Mouse (Mus musculus) urinary bladder, adult 2 months (tissue): Measurements from ENCODE around the gene Rpap3. TPM values are rescaled to one million over a fixed set of nuclear protein-coding genes. Genes with fewer than 3 reads are reported as not detected.
A peak's percentile ranks its signal among the peaks of the same experiment; 100 is the strongest.

Experiments
- DNase-seq: peaks from one replicate; pipeline ENCODE4 v3.0.0; 2022; ENCODE audit warnings: low spot score
- polyA plus RNA-seq: library from polyadenylated mRNA; depleted of rRNA; stranded (reverse); fragments of >200 nt; gene quantifications from 2 replicates; pipeline ENCODE4 v1.2.3, GENCODE M21; 2012; rRNA removed

The Rpap3 gene
- 23.5 and 26.0 TPM in 2 replicates for polyA plus RNA-seq

GRCm38 (mm10) chr15:97705211-97706050 is at the start of gene Rpap3:
Gene Rpap3, minus strand, starts transcription at chr15:97705825.
- DNase-seq, result peak; percentile 85

- DNase-seq, result no peak
Observed at GRCm38 (mm10) chr15:97755361-97755760, 49.7 kb upstream of the Rpap3 start.

- DNase-seq, result no peak
Observed at GRCm38 (mm10) chr15:97754476-97754875, 48.9 kb upstream of the Rpap3 start.

- no peak for DNase-seq
Observed at GRCm38 (mm10) chr15:97752491-97752890, 46.9 kb upstream of the Rpap3 start.

GRCm38 (mm10) chr15:97751676-97752075 is 46.1 kb upstream of the Rpap3 start:
- DNase-seq, result no peak

GRCm38 (mm10) chr15:97750697-97751096 is 45.1 kb upstream of the Rpap3 start:
- DNase-seq, result no peak

- no peak for DNase-seq
Observed at GRCm38 (mm10) chr15:97749841-97750240, 44.2 kb upstream of the Rpap3 start.

- DNase-seq, result no peak
Observed at GRCm38 (mm10) chr15:97749397-97749796, 43.8 kb upstream of the Rpap3 start.

GRCm38 (mm10) chr15:97748964-97749363 is 43.3 kb upstream of the Rpap3 start:
- DNase-seq, result no peak

GRCm38 (mm10) chr15:97748309-97748708 is 42.7 kb upstream of the Rpap3 start:
- DNase-seq, result no peak

GRCm38 (mm10) chr15:97747486-97747885 is 41.9 kb upstream of the Rpap3 start:
- no peak for DNase-seq

- no peak for DNase-seq
Observed at GRCm38 (mm10) chr15:97746748-97747147, 41.1 kb upstream of the Rpap3 start.

GRCm38 (mm10) chr15:97746278-97746677 is 40.7 kb upstream of the Rpap3 start:
- no peak for DNase-seq

GRCm38 (mm10) chr15:97745331-97745730 is 39.7 kb upstream of the Rpap3 start:
- DNase-seq, result no peak

- DNase-seq, result no peak
Observed at GRCm38 (mm10) chr15:97744930-97745329, 39.3 kb upstream of the Rpap3 start.

- DNase-seq, result no peak
Observed at GRCm38 (mm10) chr15:97743961-97744525, 38.4 kb upstream of the Rpap3 start.

- DNase-seq, result no peak
Observed at GRCm38 (mm10) chr15:97743210-97743609, 37.6 kb upstream of the Rpap3 start.

GRCm38 (mm10) chr15:97742600-97742999 is 37.0 kb upstream of the Rpap3 start:
- no peak for DNase-seq

GRCm38 (mm10) chr15:97742074-97742473 is 36.4 kb upstream of the Rpap3 start:
- DNase-seq, result no peak

- DNase-seq, result no peak
Observed at GRCm38 (mm10) chr15:97741662-97742061, 36.0 kb upstream of the Rpap3 start.

- no peak for DNase-seq
Observed at GRCm38 (mm10) chr15:97740283-97740732, 34.7 kb upstream of the Rpap3 start.

GRCm38 (mm10) chr15:97738923-97739322 is 33.3 kb upstream of the Rpap3 start:
- no peak for DNase-seq

GRCm38 (mm10) chr15:97731988-97732387 is 26.4 kb upstream of the Rpap3 start:
- no peak for DNase-seq
